Mouse (Mus musculus): ENCODE data around the gene Brms1l. TPM values are rescaled to one million over a fixed set of nuclear protein-coding genes. Genes with fewer than 3 reads are reported as not detected.

Brms1l gene
- polyA plus RNA-seq, 1 experiment: 17.0 TPM

DNA sequence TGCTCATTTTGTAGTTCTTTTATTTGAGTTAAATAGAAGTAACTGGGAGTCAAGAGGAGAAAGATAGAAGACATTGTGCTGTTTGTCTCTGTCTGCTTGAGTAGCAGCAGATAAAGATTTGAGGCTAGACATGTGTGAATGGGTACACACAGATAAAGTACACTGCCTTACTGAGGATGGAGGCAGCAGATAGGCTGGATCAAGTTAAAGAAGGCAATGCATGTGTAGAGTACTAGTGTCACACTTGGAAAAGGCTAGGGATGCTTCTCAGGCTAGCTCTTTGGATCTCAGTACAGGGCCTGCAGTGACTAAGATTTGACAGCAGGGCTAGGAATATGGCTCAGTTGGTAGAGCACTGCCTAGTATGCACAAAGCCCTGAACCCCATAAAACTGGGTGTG, 14.5 kb downstream of the Brms1l start:
- Histone ChIP-seq H3K4me1 (replicated peaks; ENCODE audit: control insufficient read depth, insufficient read depth, low read length) (no peaks in the 10 kb centered on the region), H3K27me3 (ENCODE audit: control insufficient read depth, insufficient read depth, low read length) (no peaks in the 10 kb centered on the region), H3K4me3 (ENCODE audit: control insufficient read depth, insufficient read depth, low read length) (no peak overlapping the region), H3K36me3 (ENCODE audit: control insufficient read depth, insufficient read depth, low read length) (peaks cover 11% of the 10 kb centered on the region), H3K27ac (ENCODE audit: control insufficient read depth, insufficient read depth, low read length) (no peak overlapping the region)
- DNase-seq: no peak
- TF ChIP-seq CTCF (IDR thresholded peaks at IDR 0.05; ENCODE audit: borderline replicate concordance, control insufficient read depth, extremely low read depth, insufficient read depth, low read length, poor library complexity) (no peak), POLR2A (IDR thresholded peaks at IDR 0.05; ENCODE audit: control insufficient read depth, extremely low read depth, insufficient read depth, low read length, poor library complexity) (no peak)

DNA sequence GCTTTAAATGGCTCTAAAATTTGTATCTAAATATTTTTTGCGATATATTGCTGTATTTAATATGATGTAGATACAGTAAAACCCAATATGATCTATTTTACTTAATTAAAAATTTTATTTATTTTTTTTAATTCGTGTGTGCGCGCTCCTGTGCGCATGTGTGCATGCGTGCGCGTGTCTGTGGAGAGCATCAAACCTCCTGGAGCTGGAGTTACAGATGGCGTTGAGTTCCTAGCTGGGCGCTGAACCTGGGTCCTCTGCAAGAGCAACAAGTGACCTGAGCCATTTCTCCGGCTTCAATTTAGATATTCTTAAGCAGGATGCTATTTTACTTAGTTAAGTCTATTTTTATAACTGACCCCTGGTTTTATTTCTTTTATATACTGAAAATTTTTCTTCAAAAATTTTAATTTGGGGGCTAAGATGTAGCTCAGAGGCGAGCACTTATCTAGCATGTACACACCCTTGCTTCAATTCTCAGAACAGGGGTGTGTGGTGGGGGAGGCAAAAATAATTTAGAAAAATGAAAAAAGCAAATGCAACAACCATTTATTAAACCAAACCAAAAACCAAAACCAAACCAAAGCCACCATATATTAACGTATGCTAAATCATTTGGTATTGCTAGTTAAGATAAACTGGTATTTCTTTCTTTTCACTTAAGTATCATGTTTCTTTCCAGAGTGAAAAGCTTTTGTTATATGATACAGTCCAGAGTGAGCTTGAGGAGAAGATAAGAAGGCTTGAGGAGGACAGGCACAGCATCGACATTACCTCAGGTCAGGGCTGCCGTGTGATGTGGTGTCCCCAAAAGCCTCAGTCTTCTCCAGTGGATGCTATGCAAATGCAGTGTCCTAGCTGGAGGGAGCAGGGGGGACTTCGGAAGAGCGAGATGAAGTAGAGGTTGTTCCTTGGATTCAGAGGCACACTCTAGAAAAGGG, 23.6 kb downstream of the Brms1l start:
- H3K36me3 ChIP-seq (ENCODE audit: control insufficient read depth, insufficient read depth, low read length): peaks cover 14% of the 10 kb centered on the region
- H3K27ac ChIP-seq (ENCODE audit: control insufficient read depth, insufficient read depth, low read length): no peak overlapping the region
- WGBS: 98% methylated on average over 17 of the region's 17 CpGs
- no peak for DNase-seq
- no peaks in the 10 kb centered on the region for H3K4me1 ChIP-seq (replicated peaks; ENCODE audit: control insufficient read depth, insufficient read depth, low read length)
- H3K4me3 ChIP-seq (ENCODE audit: control insufficient read depth, insufficient read depth, low read length): no peak overlapping the region
- TF ChIP-seq POLR2A (IDR thresholded peaks at IDR 0.05; ENCODE audit: control insufficient read depth, extremely low read depth, insufficient read depth, low read length, poor library complexity): no peak
- no peak for TF ChIP-seq CTCF (IDR thresholded peaks at IDR 0.05; ENCODE audit: borderline replicate concordance, control insufficient read depth, extremely low read depth, insufficient read depth, low read length, poor library complexity)
- H3K27me3 ChIP-seq (ENCODE audit: control insufficient read depth, insufficient read depth, low read length): no peaks in the 10 kb centered on the region

DNA sequence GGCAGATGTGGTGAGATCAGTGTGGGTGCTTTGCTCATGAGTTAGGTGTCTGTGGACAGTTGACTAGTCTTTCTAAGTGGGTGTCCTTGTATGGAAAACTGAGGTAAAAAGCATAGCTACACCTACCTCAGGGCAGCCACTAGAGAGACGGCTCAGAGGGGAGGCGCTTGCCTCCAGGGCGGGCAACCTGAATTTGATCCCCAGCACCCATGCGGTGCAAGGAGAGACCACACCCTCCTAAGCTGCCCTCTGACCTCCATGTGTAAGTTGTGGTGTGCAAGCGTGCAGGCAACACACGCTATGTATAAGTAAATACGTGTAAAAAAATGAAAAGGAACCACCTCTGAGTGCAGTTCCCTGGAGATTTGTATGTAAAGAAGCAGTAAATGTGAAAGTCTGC, 24.5 kb downstream of the Brms1l start:
- TF ChIP-seq CTCF (IDR thresholded peaks at IDR 0.05; ENCODE audit: borderline replicate concordance, control insufficient read depth, extremely low read depth, insufficient read depth, low read length, poor library complexity) (no peak), POLR2A (IDR thresholded peaks at IDR 0.05; ENCODE audit: control insufficient read depth, extremely low read depth, insufficient read depth, low read length, poor library complexity) (no peak)
- Histone ChIP-seq H3K4me3 (ENCODE audit: control insufficient read depth, insufficient read depth, low read length) (no peak overlapping the region), H3K27ac (ENCODE audit: control insufficient read depth, insufficient read depth, low read length) (no peak overlapping the region), H3K4me1 (replicated peaks; ENCODE audit: control insufficient read depth, insufficient read depth, low read length) (no peaks in the 10 kb centered on the region), H3K27me3 (ENCODE audit: control insufficient read depth, insufficient read depth, low read length) (no peaks in the 10 kb centered on the region), H3K36me3 (ENCODE audit: control insufficient read depth, insufficient read depth, low read length) (peaks cover 12% of the 10 kb centered on the region; the same call in 1 of the 2 replicates)
- 96% methylated on average over 7 of the region's 7 CpGs for WGBS
- no peak for DNase-seq

DNA sequence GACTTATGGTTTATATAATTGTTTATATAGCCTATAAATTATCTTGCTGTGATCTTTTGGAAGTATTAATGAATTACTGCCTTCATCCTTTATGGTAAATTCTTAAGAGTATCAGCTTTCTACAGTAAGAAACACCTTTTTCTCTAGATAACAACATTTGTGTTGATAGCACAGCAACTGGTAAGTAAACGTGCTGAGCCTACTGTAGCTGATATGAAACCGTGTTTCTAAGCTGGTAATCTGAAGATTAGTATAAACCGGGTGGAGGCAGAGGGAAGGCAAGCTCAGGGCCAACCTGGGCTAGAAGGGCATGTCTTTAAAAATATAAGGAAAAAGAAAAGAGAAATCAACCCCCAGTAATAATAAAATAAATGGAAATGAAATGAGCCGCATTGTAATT, 31.6 kb downstream of the Brms1l start:
- peaks cover 20% of the 10 kb centered on the region for H3K36me3 ChIP-seq (ENCODE audit: control insufficient read depth, insufficient read depth, low read length)
- 96% methylated on average over 4 of the region's 4 CpGs for WGBS
- no peak for TF ChIP-seq POLR2A (IDR thresholded peaks at IDR 0.05; ENCODE audit: control insufficient read depth, extremely low read depth, insufficient read depth, low read length, poor library complexity)
- TF ChIP-seq CTCF (IDR thresholded peaks at IDR 0.05; ENCODE audit: borderline replicate concordance, control insufficient read depth, extremely low read depth, insufficient read depth, low read length, poor library complexity): no peak

DNA sequence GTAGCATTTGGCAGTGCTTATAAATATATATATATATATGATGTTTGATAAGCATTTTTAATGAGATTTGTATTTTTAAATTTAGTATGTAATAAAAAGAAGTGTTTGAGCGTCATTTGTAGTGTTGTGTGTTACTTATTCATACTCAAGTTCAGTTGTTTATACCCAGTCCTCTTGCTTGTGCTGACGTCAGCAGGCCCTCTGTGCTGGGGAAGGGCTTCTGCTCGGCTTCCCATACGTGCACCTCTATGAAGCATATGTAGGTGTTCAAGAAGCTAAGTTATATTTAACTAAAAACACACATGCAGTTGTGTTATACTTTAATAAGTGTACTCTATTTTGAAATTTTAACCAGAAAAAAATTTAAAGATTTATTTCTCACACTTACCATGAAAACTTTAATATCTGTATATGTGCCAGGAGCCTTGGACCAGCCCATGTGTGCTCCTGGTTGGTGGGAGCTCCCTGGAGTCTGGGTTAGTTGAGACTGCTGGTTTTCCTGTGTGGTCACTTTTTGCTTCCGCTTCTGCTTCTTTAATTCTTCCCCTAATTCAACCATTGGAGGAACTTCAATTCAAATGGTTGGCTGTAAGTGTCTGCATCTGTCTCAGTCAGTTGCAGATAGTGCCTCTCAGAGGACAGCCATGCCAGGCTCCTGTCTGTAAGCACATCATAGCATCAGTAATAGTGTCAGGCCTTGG, 33.6 kb downstream of the Brms1l start:
- DNase-seq: no peak
- H3K27ac ChIP-seq (ENCODE audit: control insufficient read depth, insufficient read depth, low read length): no peak overlapping the region
- H3K4me1 ChIP-seq (replicated peaks; ENCODE audit: control insufficient read depth, insufficient read depth, low read length): no peaks in the 10 kb centered on the region
- H3K36me3 ChIP-seq (ENCODE audit: control insufficient read depth, insufficient read depth, low read length): peaks cover 20% of the 10 kb centered on the region
- H3K27me3 ChIP-seq (ENCODE audit: control insufficient read depth, insufficient read depth, low read length): no peaks in the 10 kb centered on the region
- no peak for TF ChIP-seq CTCF (IDR thresholded peaks at IDR 0.05; ENCODE audit: borderline replicate concordance, control insufficient read depth, extremely low read depth, insufficient read depth, low read length, poor library complexity)
- TF ChIP-seq POLR2A (IDR thresholded peaks at IDR 0.05; ENCODE audit: control insufficient read depth, extremely low read depth, insufficient read depth, low read length, poor library complexity): no peak
- 59% methylated on average over 5 of the region's 5 CpGs for WGBS
- H3K4me3 ChIP-seq (ENCODE audit: control insufficient read depth, insufficient read depth, low read length): no peak overlapping the region

More for the DNA sequence above, 31.6 kb downstream of the Brms1l start:
- Histone ChIP-seq H3K4me3 (ENCODE audit: control insufficient read depth, insufficient read depth, low read length) (no peak overlapping the region), H3K27me3 (ENCODE audit: control insufficient read depth, insufficient read depth, low read length) (no peaks in the 10 kb centered on the region), H3K4me1 (replicated peaks; ENCODE audit: control insufficient read depth, insufficient read depth, low read length) (no peaks in the 10 kb centered on the region), H3K27ac (ENCODE audit: control insufficient read depth, insufficient read depth, low read length) (no peak overlapping the region)
- DNase-seq: no peak

DNA sequence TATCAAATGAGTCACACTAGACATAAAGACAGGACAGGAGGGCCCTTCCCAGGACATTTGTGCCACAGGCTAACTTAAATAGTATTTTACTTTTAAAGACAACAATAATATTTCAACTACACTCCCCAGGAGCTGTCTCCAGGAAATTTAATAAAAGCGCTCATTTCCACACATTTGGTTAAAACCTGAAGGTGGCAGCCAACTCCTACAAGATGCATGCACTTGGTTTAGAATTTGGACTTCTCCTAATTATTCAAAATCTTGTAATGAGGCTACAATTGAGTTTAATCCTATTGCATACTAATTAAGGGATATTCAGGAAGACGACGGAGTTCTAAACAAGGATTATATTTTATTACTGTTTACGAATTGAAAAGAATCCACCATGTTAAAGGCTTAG, 49.3 kb downstream of the Brms1l start:
- no peak for TF ChIP-seq POLR2A (IDR thresholded peaks at IDR 0.05; ENCODE audit: control insufficient read depth, extremely low read depth, insufficient read depth, low read length, poor library complexity)
- no peak for TF ChIP-seq CTCF (IDR thresholded peaks at IDR 0.05; ENCODE audit: borderline replicate concordance, control insufficient read depth, extremely low read depth, insufficient read depth, low read length, poor library complexity)
- H3K27me3 ChIP-seq (ENCODE audit: control insufficient read depth, insufficient read depth, low read length): no peaks in the 10 kb centered on the region
- no peaks in the 10 kb centered on the region for H3K36me3 ChIP-seq (ENCODE audit: control insufficient read depth, insufficient read depth, low read length)
- no peak overlapping the region for H3K27ac ChIP-seq (ENCODE audit: control insufficient read depth, insufficient read depth, low read length)
- no peak for DNase-seq
- 92% methylated on average over 4 of the region's 4 CpGs for WGBS
- H3K4me3 ChIP-seq (ENCODE audit: control insufficient read depth, insufficient read depth, low read length): no peak overlapping the region
- no peaks in the 10 kb centered on the region for H3K4me1 ChIP-seq (replicated peaks; ENCODE audit: control insufficient read depth, insufficient read depth, low read length)
